Mouse (Mus musculus) lung, embryonic 15.5 days (tissue): Measurements from ENCODE around the gene Fpr1. TPM values are rescaled to one million over a fixed set of nuclear protein-coding genes. Genes with fewer than 3 reads are reported as not detected.
"Not testable (repeated sequence)": the region's sequence is repeated elsewhere in the genome, so short reads cannot be mapped to it uniquely, and the experiment has no call there.

ENCODE experiments used
- ATAC-seq: fragments of 200-750 bp; cut with Nextera tagmentation; 2 replicates; pipeline ENCODE4 v1.8.0; 2017; ENCODE audit warnings: moderate number of reproducible peaks, borderline replicate concordance; ENCODE audit not compliant: low FRiP score, low TSS enrichment; ENCODE audit errors: extremely low read depth
- H3K27ac ChIP-seq: fragments of 300-500 bp; sonication (generic); 2 replicates; pipeline ENCODE4 v1.5.1; 2015; ENCODE audit warnings: moderate library complexity, mild to moderate bottlenecking, inconsistent platforms
- H3K27me3 ChIP-seq: fragments of 300-500 bp; sonication (generic); 2 replicates; pipeline ENCODE4 v1.6.1; 2015; ENCODE audit warnings: inconsistent platforms
- H3K36me3 ChIP-seq: fragments of 300-500 bp; sonication (generic); 2 replicates; pipeline ENCODE4 v1.6.1; 2015; ENCODE audit warnings: inconsistent platforms
- H3K4me1 ChIP-seq: fragments of 300-500 bp; sonication (generic); 2 replicates; pipeline ENCODE4 v1.6.1; 2015; ENCODE audit warnings: inconsistent platforms
- H3K4me2 ChIP-seq: fragments of 300-500 bp; sonication (generic); 2 replicates; pipeline ENCODE4 v1.6.1; 2015; ENCODE audit warnings: inconsistent platforms, mild to moderate bottlenecking, moderate library complexity
- H3K4me3 ChIP-seq: fragments of 300-500 bp; sonication (generic); 2 replicates; pipeline ENCODE4 v1.5.1; 2015; ENCODE audit warnings: mild to moderate bottlenecking, inconsistent platforms
- H3K9ac ChIP-seq: fragments of 300-500 bp; sonication (generic); 2 replicates; pipeline ENCODE4 v1.6.1; 2015; ENCODE audit warnings: inconsistent platforms
- H3K9me3 ChIP-seq: fragments of 300-500 bp; sonication (generic); 2 replicates; pipeline ENCODE4 v1.6.1; 2016; ENCODE audit warnings: inconsistent platforms
- WGBS: fragments of 180-500 bp; shearing (Covaris S2); methylation state at CpG from one replicate; pipeline ENCODE4 v1.1.7; 2015; 5-methylcytosine and 5-hydroxymethylcytosine counted together
- polyA plus RNA-seq: library from polyadenylated mRNA; unstranded; fragments of >200 nt; fragmentation: Nextera tagmentation; extraction: Ambion mirVana; gene quantifications from 2 replicates; pipeline ENCODE4 v1.2.1, GENCODE M21; 2015

The Fpr1 gene
- 0.44 and 0.91 TPM in 2 replicates for polyA plus RNA-seq

- 36% methylated on average over 1 of the region's 1 CpGs for WGBS
- Histone ChIP-seq H3K9ac (no peak within 1 kb of the TSS), H3K27me3 (no peaks in the 10 kb centered on the region), H3K4me2 (no peak within 1 kb of the TSS), H3K4me3 (no peak within 1 kb of the TSS), H3K9me3 (no peaks in the 10 kb centered on the region), H3K27ac (no peak within 1 kb of the TSS), H3K36me3 (no peaks in the 10 kb centered on the region), H3K4me1 (no peaks in the 10 kb centered on the region)
- ATAC-seq = no peak
Measured at GRCm38 (mm10) chr17:17883840-17884239, at the start of gene Fpr1. TSS of gene Fpr1 (minus strand) at chr17:17883940.

GRCm38 (mm10) chr17:17917782-17918181, 34.0 kb upstream of the Fpr1 start:
- Histone ChIP-seq H3K4me1 (no peaks in the 10 kb centered on the region), H3K9me3 (no peaks in the 10 kb centered on the region), H3K4me2 (no peak overlapping the region), H3K27me3 (no peaks in the 10 kb centered on the region), H3K36me3 (no peaks in the 10 kb centered on the region), H3K9ac (no peak overlapping the region), H3K4me3 (no peak overlapping the region), H3K27ac (no peak overlapping the region)
- ATAC-seq = no peak

- no peak for ATAC-seq
- 89% methylated on average over 1 of the region's 1 CpGs for WGBS
- no peak overlapping the region for H3K27ac ChIP-seq
- no peaks in the 10 kb centered on the region for H3K27me3 ChIP-seq
- H3K36me3 ChIP-seq = no peaks in the 10 kb centered on the region
- no peaks in the 10 kb centered on the region for H3K4me1 ChIP-seq
- no peak overlapping the region for H3K9ac ChIP-seq
- no peak overlapping the region for H3K4me3 ChIP-seq
- no peaks in the 10 kb centered on the region for H3K9me3 ChIP-seq
- no peak overlapping the region for H3K4me2 ChIP-seq
Measured at GRCm38 (mm10) chr17:17917376-17917775, 33.6 kb upstream of the Fpr1 start.

- not testable (repeated sequence) for H3K36me3 ChIP-seq, H3K4me3 ChIP-seq, ATAC-seq, H3K4me2 ChIP-seq, H3K9ac ChIP-seq, H3K9me3 ChIP-seq, H3K4me1 ChIP-seq, H3K27me3 ChIP-seq, H3K27ac ChIP-seq
- 83% methylated on average over 8 of the region's 8 CpGs for WGBS
Measured at GRCm38 (mm10) chr17:17912618-17913017, 28.9 kb upstream of the Fpr1 start.

GRCm38 (mm10) chr17:17909636-17910421, 26.1 kb upstream of the Fpr1 start:
- 0 out of 2 replicates have a peak overlapping the region, but pooled peaks have one; percentile 19 for H3K27ac ChIP-seq
- WGBS = 12% methylated on average over 51 of the region's 51 CpGs
- no peaks in the 10 kb centered on the region for H3K36me3 ChIP-seq
- H3K9ac ChIP-seq = peak overlapping the region; percentile 42
- ATAC-seq = peak; percentile 100
- H3K4me3 ChIP-seq = peak overlapping the region; percentile 52
- H3K4me2 ChIP-seq = peak overlapping the region; percentile 81
- H3K9me3 ChIP-seq = no peaks in the 10 kb centered on the region
- H3K4me1 ChIP-seq = no peaks in the 10 kb centered on the region
- no peaks in the 10 kb centered on the region for H3K27me3 ChIP-seq

- no peaks in the 10 kb centered on the region for H3K9me3 ChIP-seq
Measured at GRCm38 (mm10) chr17:17900768-17901167, 17.0 kb upstream of the Fpr1 start.

GRCm38 (mm10) chr17:17899268-17899667, 15.5 kb upstream of the Fpr1 start:
- no peak overlapping the region for H3K9ac ChIP-seq
- no peaks in the 10 kb centered on the region for H3K9me3 ChIP-seq
- no peaks in the 10 kb centered on the region for H3K36me3 ChIP-seq

More at GRCm38 (mm10) chr17:17900768-17901167, 17.0 kb upstream of the Fpr1 start:
- Histone ChIP-seq H3K36me3 (no peaks in the 10 kb centered on the region), H3K4me2 (no peak overlapping the region), H3K27me3 (no peaks in the 10 kb centered on the region), H3K9ac (no peak overlapping the region), H3K4me3 (no peak overlapping the region), H3K27ac (no peak overlapping the region), H3K4me1 (no peaks in the 10 kb centered on the region)
- no peak for ATAC-seq
- 77% methylated on average over 1 of the region's 1 CpGs for WGBS

GRCm38 (mm10) chr17:17896039-17896438, 12.3 kb upstream of the Fpr1 start:
- Histone ChIP-seq H3K9ac (no peak overlapping the region), H3K4me1 (no peaks in the 10 kb centered on the region), H3K4me3 (no peak overlapping the region), H3K27me3 (no peaks in the 10 kb centered on the region), H3K36me3 (no peaks in the 10 kb centered on the region), H3K4me2 (no peak overlapping the region), H3K9me3 (no peaks in the 10 kb centered on the region), H3K27ac (no peak overlapping the region)
- 3% methylated on average over 4 of the region's 4 CpGs for WGBS
- ATAC-seq = no peak

More at GRCm38 (mm10) chr17:17899268-17899667, 15.5 kb upstream of the Fpr1 start:
- Histone ChIP-seq H3K4me1 (no peaks in the 10 kb centered on the region), H3K27ac (no peak overlapping the region), H3K27me3 (no peaks in the 10 kb centered on the region), H3K4me2 (no peak overlapping the region), H3K4me3 (no peak overlapping the region)
- ATAC-seq = no peak
- WGBS = 79% methylated on average over 2 of the region's 2 CpGs

- no peaks in the 10 kb centered on the region for H3K9me3 ChIP-seq
- 82% methylated on average over 2 of the region's 2 CpGs for WGBS
Measured at GRCm38 (mm10) chr17:17889732-17890425, 6.1 kb upstream of the Fpr1 start.

GRCm38 (mm10) chr17:17887774-17888248, 4.1 kb upstream of the Fpr1 start, which contains the start of the genes Fpr2 and Fpr3:
TSS of gene Fpr2 (plus strand) at chr17:17887824.
TSS of gene Fpr3 (plus strand) at chr17:17887852.
- Histone ChIP-seq H3K9me3 (no peaks in the 10 kb centered on the region), H3K4me3 (no peak within 1 kb of the TSS), H3K9ac (no peak within 1 kb of the TSS), H3K36me3 (no peaks in the 10 kb centered on the region), H3K4me1 (no peaks in the 10 kb centered on the region), H3K27ac (no peak within 1 kb of the TSS), H3K27me3 (no peaks in the 10 kb centered on the region), H3K4me2 (no peak within 1 kb of the TSS)
- 43% methylated on average over 1 of the region's 1 CpGs for WGBS
- no peak for ATAC-seq

More at GRCm38 (mm10) chr17:17889732-17890425, 6.1 kb upstream of the Fpr1 start:
- H3K4me2 ChIP-seq = no peak overlapping the region
- H3K27me3 ChIP-seq = no peaks in the 10 kb centered on the region
- H3K36me3 ChIP-seq = no peaks in the 10 kb centered on the region
- H3K4me3 ChIP-seq = no peak overlapping the region
- H3K9ac ChIP-seq = no peak overlapping the region
- H3K4me1 ChIP-seq = no peaks in the 10 kb centered on the region
- ATAC-seq = no peak
- no peak overlapping the region for H3K27ac ChIP-seq

- Histone ChIP-seq H3K36me3 (no peaks in the 10 kb centered on the region), H3K4me3 (no peak overlapping the region), H3K27ac (no peak overlapping the region), H3K9me3 (no peaks in the 10 kb centered on the region), H3K27me3 (no peaks in the 10 kb centered on the region), H3K4me1 (no peaks in the 10 kb centered on the region), H3K9ac (no peak overlapping the region), H3K4me2 (no peak overlapping the region)
- ATAC-seq = no peak
- 62% methylated on average over 3 of the region's 3 CpGs for WGBS
Measured at GRCm38 (mm10) chr17:17882672-17883071, 1.1 kb downstream of the Fpr1 start.

GRCm38 (mm10) chr17:17879347-17879746, 4.4 kb downstream of the Fpr1 start:
- no peak for ATAC-seq
- Histone ChIP-seq H3K4me3 (no peak overlapping the region), H3K4me2 (no peak overlapping the region), H3K9ac (no peak overlapping the region), H3K36me3 (no peaks in the 10 kb centered on the region), H3K27me3 (no peaks in the 10 kb centered on the region), H3K9me3 (no peaks in the 10 kb centered on the region), H3K27ac (no peak overlapping the region), H3K4me1 (no peaks in the 10 kb centered on the region)
- WGBS = 59% methylated on average over 1 of the region's 1 CpGs
